Mouse (Mus musculus) embryo, embryonic 10 days (tissue): Measurements from ENCODE around the gene Atp6v0e.
A peak's percentile ranks its signal among the peaks of the same experiment; 100 is the strongest.

Source experiments
- DNase-seq: peaks from one replicate; pipeline ENCODE4 v3.0.0-alpha.2; 2015; ENCODE audit warnings: low spot score

Atp6v0e gene

DNA sequence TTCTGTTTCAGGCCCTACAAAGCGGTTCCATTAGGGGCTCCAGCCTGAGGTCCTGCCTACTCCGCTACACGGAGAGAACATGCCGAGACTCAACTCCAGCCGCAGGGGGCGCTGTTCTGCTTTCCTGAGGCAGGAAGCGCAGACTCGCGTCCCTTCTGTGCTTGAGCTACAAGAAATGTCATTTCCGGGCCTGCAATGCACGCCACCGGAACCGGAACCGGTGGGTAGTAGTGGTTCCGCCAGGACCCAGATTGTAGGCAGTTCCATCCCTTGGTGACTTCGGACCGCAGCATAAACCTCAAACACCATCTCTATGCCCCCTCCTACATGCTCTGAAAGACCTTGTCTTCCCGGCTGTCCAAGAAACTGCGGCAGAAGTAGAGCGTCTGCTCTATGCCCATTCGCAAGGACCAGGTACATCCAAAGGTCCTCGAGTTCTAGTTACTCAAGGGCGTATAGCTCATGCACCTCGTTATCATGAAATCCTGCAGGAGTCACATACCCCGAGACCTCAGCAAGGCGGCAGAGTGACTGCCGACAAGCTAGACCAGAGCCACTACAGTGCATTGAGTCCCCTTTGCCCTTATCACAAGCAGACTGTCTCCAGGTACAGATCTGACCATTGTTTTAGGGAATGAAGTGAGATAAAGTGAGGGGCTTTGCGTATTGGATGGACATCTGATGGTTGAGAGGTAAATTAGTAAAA, at the start of gene Atp6v0e:
Atp6v0e (plus strand) TSS at position 254 of the 706 bp plus-strand sequence.
- DNase-seq = peak; percentile 98

GRCm38 (mm10) chr17:26614286-26614685, 48.7 kb upstream of the Atp6v0e start:
- DNase-seq = no peak

GRCm38 (mm10) chr17:26614708-26615486, 48.1 kb upstream of the Atp6v0e start:
- no peak for DNase-seq

DNA sequence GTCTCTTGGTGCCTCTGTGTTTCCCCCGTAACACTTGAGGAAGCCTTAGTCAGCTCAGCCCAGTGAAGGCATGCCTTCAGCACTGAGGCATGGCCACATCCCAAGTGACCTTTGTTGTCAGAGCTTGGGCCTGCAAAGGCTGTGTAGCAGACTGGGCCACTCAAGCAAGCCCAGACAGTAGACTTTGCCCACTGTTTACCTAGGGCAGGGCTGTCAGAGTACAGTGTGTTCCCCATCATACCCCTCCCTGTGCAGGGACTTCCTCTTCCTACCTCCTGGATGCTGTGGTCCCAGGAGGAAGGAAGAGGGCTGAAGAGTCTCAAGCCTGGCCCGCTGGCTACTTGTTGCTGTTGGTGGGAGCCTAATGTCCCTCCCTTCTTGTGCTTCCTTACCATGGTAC, 46.3 kb upstream of the Atp6v0e start:
- DNase-seq = no peak

GRCm38 (mm10) chr17:26618498-26618897, 44.5 kb upstream of the Atp6v0e start:
- no peak for DNase-seq

DNA sequence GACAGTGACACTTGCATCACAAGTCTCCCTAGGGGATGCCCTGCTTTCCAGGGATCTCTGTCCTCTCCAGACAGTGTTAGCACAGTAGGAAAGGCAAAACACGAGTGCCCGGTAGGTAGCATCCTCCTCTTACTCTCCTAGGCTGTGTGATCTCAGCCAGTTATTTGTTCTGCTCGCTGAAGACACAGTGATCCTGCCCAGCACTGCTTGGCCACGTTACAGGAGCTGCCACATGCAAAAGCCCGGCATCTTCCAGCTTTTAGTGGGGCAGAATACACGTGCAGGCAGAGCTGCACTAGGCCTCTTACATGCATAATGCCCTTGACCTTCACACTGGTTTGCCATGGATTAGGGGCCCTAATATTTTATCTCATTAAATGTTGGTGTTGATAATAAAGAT, 43.5 kb upstream of the Atp6v0e start:
- DNase-seq = no peak

GRCm38 (mm10) chr17:26620292-26620691, 42.7 kb upstream of the Atp6v0e start:
- DNase-seq = no peak

- DNase-seq = no peak
These were observed 42.0 kb upstream of the Atp6v0e start for GRCm38 (mm10) chr17:26620786-26621766.

DNA sequence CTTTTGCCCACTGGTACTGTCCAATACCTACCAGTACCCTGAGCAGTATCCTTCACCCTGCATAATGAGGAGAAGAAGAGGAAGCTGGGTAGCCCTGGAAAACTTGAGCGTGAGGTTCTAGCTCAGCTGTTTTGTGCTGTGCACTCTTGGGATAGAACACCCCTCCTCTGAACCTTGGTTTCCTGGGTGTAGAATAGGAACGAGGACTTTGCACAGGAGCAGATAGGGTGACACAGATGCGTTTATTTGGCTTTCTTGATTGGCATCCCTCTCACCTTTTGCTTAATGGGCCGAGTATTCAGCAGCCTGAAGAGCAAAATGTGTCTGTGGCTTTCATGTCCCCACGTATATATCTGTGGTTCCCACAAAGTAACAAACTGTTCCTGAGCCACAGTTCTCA, 41.1 kb upstream of the Atp6v0e start:
- no peak for DNase-seq

DNA sequence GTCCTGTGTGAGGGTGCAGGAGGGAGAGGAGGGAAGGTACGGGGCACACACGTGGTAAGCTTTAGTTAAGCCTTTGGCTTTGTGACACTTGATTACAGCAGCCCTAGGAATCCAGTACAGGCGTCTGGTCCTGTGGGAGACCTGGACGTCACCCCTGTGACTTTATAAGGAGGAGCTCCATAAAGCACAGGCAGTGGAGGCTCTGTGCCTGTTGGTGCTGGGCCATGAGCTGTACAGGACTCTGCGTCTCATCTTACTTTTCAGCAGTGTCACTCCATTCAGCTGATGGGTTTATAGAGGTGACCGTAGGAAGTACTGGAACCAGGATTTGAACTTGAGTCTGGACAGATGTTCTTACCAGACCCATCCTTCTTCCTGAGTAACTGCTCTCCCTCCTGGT, 39.0 kb upstream of the Atp6v0e start:
- no peak for DNase-seq

DNA sequence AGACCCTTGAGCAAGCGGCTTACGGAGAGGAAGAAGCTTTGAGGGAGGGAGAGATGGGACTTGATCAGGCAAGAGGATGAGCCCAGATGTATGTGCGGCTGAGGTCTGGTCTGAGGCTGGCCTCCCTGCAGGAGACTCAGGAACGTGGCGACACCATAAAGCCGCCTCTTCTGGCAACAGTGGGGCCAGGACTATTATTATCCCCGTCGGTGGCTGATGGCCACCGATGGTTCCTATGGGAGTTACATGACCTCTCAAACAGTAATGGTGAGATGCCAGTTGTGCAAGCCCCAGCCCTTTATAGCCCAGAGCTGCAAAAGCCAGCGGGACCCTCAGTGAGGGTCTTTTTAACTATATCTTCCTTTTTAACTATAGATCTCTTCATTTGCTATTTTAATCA, 38.0 kb upstream of the Atp6v0e start:
- no peak for DNase-seq

- DNase-seq = no peak
These were observed 37.5 kb upstream of the Atp6v0e start for GRCm38 (mm10) chr17:26625521-26626010.

DNA sequence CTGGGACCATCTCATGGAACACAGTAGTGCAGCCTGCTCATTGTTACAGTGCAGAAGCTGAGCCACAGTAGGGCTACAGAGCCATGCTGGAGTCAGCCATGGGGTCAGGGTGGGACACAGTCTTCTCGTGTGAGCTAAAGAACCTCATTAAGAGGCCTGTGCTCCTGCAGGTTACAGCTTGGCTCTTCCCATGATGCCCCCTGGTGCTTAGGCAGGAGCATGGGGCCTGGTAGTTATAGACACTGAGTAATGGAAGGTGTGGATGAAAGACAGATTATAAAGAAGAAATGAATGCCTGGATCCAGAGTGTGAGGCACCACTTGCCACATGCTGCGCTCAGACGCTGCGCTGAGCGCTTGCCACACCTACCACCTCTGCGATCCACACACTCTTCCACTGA, 34.6 kb upstream of the Atp6v0e start:
- no peak for DNase-seq

DNA sequence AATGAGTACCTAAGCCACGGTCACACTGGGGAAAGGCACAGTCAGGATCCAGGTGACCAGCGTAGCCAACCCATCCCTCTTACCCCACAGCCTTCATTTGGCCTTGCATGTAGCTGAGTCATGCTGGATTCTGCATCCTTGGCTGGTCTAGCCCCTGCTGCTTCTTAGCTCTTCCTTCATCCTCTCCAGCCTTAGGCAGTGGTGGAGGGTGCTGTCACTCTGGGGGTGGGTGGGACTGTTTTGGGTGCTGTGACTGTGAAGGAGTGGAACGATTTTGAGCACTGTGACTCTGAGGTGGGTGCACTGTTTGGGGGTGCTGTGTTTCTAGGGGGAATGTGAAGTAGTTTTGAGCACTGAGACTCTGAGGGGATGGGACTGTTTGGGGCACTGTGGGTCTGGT, 34.1 kb upstream of the Atp6v0e start:
- DNase-seq = no peak

GRCm38 (mm10) chr17:26631811-26632327, 31.2 kb upstream of the Atp6v0e start:
- no peak for DNase-seq

- DNase-seq = no peak
These were observed 29.8 kb upstream of the Atp6v0e start for GRCm38 (mm10) chr17:26633186-26633585.

DNA sequence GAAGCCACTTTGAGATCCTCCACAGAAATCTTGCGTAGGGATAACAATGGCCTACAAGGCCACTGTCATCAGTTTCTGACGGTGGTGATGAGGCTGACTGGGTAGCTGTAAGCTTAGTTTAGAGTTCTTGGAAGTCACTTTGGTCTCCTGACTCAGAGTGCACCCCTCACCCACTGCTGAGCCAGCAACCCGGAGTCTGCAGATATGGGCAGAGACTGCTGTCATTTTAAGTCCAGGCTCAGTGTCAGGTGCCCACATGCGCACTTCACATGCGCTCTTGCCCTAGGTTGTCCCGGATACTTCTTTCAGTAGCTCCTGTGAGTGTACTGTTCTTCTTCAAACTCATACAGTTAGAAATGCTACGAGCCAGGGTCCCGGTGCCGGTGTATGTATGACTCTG, 29.1 kb upstream of the Atp6v0e start:
- DNase-seq = no peak

DNA sequence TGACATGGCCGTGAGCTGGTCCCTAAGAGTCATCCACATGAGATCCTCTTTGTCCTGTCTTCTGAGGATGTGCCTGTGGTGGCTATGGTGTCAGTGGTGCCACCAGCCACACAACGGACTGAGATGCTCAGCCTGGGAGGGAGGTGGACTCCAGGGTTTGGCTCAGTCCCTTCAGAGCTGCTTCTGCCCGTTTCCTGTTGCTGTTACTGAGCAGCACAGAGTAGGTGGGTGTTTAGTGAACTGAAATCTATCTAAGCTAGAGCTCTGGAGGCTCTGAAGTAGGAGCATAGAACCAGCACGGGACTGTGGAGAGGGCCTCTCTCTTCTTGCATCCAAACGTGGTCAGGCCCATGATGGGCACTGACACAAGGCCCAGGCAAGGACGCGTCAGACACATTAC, 28.5 kb upstream of the Atp6v0e start:
- no peak for DNase-seq

GRCm38 (mm10) chr17:26635951-26636350, 27.1 kb upstream of the Atp6v0e start:
- no peak for DNase-seq

DNA sequence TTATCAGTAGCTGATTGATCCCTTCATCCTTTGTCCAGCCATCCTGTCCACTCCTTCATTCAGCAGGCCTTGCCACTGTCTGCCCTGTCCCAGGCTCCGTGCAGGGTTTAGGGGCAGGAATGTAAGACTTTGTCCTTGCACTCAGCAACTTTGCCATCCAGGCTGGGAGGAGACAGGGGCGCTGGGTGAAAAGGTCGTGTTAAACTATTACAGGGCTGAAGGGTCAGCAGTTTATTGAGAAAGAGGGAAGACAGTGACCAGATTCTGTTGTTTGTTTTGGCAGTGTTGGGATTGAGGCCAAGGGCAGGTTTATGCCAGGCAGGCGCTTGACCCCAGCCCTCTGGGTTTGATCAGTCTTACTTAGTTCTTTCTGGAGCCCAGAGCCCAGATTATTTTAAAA, 25.2 kb upstream of the Atp6v0e start:
- DNase-seq = no peak

DNA sequence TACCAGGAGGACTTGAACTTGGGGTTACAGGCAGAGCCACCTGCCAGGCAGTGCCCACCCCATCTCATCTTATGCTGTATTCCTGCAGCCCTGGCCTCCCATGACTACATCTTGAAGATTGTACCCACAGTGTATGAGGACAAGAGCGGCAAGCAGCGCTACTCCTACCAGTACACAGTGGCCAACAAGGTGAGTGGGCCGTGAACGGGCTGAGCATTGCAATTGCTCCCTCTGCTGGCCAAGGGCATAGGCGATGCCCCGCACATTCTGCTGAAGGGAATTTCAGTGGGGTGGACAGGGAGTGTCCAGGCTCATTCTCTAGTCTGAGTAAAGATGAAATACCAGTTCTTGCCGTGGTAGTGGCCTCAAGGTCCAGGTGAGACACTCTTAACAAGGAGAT, 24.4 kb upstream of the Atp6v0e start:
- peak; percentile 87 for DNase-seq

- DNase-seq = no peak
These were observed 23.2 kb upstream of the Atp6v0e start for GRCm38 (mm10) chr17:26639791-26640190.
